Mouse (Mus musculus): Measurements from ENCODE around the gene Etv5. TPM values are rescaled to one million over a fixed set of nuclear protein-coding genes. Genes with fewer than 3 reads are reported as not detected.

Etv5 gene
- polyA plus RNA-seq, 1 experiment: 20.6 TPM

GRCm38 (mm10) chr16:22444786-22445185, 5.3 kb upstream of the Etv5 start:
- TF ChIP-seq CTCF (IDR thresholded peaks at IDR 0.05; ENCODE audit: borderline replicate concordance, extremely low read depth, insufficient read depth, insufficient read length) (no peak), POLR2A (IDR thresholded peaks at IDR 0.05; ENCODE audit: borderline replicate concordance, extremely low read depth, insufficient read depth, insufficient read length, poor library complexity, severe bottlenecking) (no peak)
- DNase-seq (ENCODE audit: low read depth): no peak

DNA sequence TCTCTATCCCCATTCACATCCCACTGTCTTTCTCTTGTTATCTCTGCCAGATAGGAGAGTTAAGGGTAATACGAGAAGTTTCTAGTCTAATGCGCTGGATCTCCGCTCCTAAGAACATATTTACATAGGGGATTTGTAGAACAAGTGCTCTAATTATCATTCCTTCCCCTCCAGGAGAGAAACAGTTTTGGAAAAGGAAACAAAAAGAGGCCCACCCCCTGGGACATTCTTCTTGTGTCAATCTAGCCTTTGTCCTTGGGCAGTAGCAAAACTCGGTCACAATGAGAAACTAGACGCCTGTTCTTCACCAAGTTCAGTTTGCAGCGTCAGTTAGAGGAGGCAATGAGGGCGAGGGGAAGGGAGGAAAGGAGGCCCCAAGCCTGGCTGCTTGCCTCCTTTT, 2.7 kb upstream of the Etv5 start:
- TF ChIP-seq POLR2A (IDR thresholded peaks at IDR 0.05; ENCODE audit: borderline replicate concordance, extremely low read depth, insufficient read depth, insufficient read length, poor library complexity, severe bottlenecking) (no peak), CTCF (IDR thresholded peaks at IDR 0.05; ENCODE audit: borderline replicate concordance, extremely low read depth, insufficient read depth, insufficient read length) (no peak)
- DNase-seq (ENCODE audit: low read depth): peak; percentile 42

- no peak for TF ChIP-seq CTCF (IDR thresholded peaks at IDR 0.05; ENCODE audit: borderline replicate concordance, extremely low read depth, insufficient read depth, insufficient read length)
- TF ChIP-seq POLR2A (IDR thresholded peaks at IDR 0.05; ENCODE audit: borderline replicate concordance, extremely low read depth, insufficient read depth, insufficient read length, poor library complexity, severe bottlenecking): no peak
Observed at GRCm38 (mm10) chr16:22441317-22441716, 1.8 kb upstream of the Etv5 start.

GRCm38 (mm10) chr16:22440269-22440668, 750 bp upstream of the Etv5 start:
- peak; percentile 87 for DNase-seq (ENCODE audit: low read depth)
- TF ChIP-seq POLR2A (IDR thresholded peaks at IDR 0.05; ENCODE audit: borderline replicate concordance, extremely low read depth, insufficient read depth, insufficient read length, poor library complexity, severe bottlenecking): no peak
- peak; percentile 22; the same call in 1 of the 2 replicates for TF ChIP-seq CTCF (IDR thresholded peaks at IDR 0.05; ENCODE audit: borderline replicate concordance, extremely low read depth, insufficient read depth, insufficient read length)

More at GRCm38 (mm10) chr16:22441317-22441716, 1.8 kb upstream of the Etv5 start:
- DNase-seq (ENCODE audit: low read depth): no peak

GRCm38 (mm10) chr16:22438441-22439373, 812 bp downstream of the Etv5 start:
- no peak for TF ChIP-seq POLR2A (IDR thresholded peaks at IDR 0.05; ENCODE audit: borderline replicate concordance, extremely low read depth, insufficient read depth, insufficient read length, poor library complexity, severe bottlenecking)
- TF ChIP-seq CTCF (IDR thresholded peaks at IDR 0.05; ENCODE audit: borderline replicate concordance, extremely low read depth, insufficient read depth, insufficient read length): no peak
- peak; percentile 98 for DNase-seq (ENCODE audit: low read depth)

- TF ChIP-seq POLR2A (IDR thresholded peaks at IDR 0.05; ENCODE audit: borderline replicate concordance, extremely low read depth, insufficient read depth, insufficient read length, poor library complexity, severe bottlenecking): no peak
- no peak for TF ChIP-seq CTCF (IDR thresholded peaks at IDR 0.05; ENCODE audit: borderline replicate concordance, extremely low read depth, insufficient read depth, insufficient read length)
- DNase-seq (ENCODE audit: low read depth): no peak
Observed at GRCm38 (mm10) chr16:22436106-22436505, 3.4 kb downstream of the Etv5 start.

GRCm38 (mm10) chr16:22434530-22434929, 5.0 kb downstream of the Etv5 start:
- DNase-seq (ENCODE audit: low read depth): no peak
- TF ChIP-seq POLR2A (IDR thresholded peaks at IDR 0.05; ENCODE audit: borderline replicate concordance, extremely low read depth, insufficient read depth, insufficient read length, poor library complexity, severe bottlenecking) (no peak), CTCF (IDR thresholded peaks at IDR 0.05; ENCODE audit: borderline replicate concordance, extremely low read depth, insufficient read depth, insufficient read length) (no peak)

GRCm38 (mm10) chr16:22433944-22434343, 5.6 kb downstream of the Etv5 start:
- TF ChIP-seq POLR2A (IDR thresholded peaks at IDR 0.05; ENCODE audit: borderline replicate concordance, extremely low read depth, insufficient read depth, insufficient read length, poor library complexity, severe bottlenecking) (no peak), CTCF (IDR thresholded peaks at IDR 0.05; ENCODE audit: borderline replicate concordance, extremely low read depth, insufficient read depth, insufficient read length) (no peak)
- DNase-seq (ENCODE audit: low read depth): peak; percentile 50

DNA sequence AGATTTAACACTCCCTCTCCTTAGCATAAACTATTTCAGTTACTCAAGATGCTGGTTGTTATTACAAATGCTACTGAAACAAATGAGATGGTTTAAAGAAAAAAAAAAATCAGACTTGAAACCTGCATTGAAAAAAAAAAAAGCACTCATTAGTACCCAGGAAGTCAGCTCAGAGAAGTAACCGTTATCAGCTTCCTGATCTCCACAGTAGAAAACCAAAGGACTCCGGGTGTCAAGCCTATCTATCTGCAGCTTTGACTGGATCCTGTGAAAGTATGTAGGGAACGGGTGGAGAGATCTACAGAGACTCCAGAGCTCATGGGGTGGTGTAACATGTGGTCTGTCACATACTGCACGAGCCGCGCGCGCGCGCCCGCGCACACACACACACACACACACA, 7.7 kb downstream of the Etv5 start:
- TF ChIP-seq POLR2A (IDR thresholded peaks at IDR 0.05; ENCODE audit: borderline replicate concordance, extremely low read depth, insufficient read depth, insufficient read length, poor library complexity, severe bottlenecking): no peak
- TF ChIP-seq CTCF (IDR thresholded peaks at IDR 0.05; ENCODE audit: borderline replicate concordance, extremely low read depth, insufficient read depth, insufficient read length): no peak
- DNase-seq (ENCODE audit: low read depth): no peak

- TF ChIP-seq POLR2A (IDR thresholded peaks at IDR 0.05; ENCODE audit: borderline replicate concordance, extremely low read depth, insufficient read depth, insufficient read length, poor library complexity, severe bottlenecking) (no peak), CTCF (IDR thresholded peaks at IDR 0.05; ENCODE audit: borderline replicate concordance, extremely low read depth, insufficient read depth, insufficient read length) (no peak)
- no peak for DNase-seq (ENCODE audit: low read depth)
Observed at GRCm38 (mm10) chr16:22431335-22431734, 8.2 kb downstream of the Etv5 start.

GRCm38 (mm10) chr16:22430211-22430951, 9.1 kb downstream of the Etv5 start:
- no peak for TF ChIP-seq CTCF (IDR thresholded peaks at IDR 0.05; ENCODE audit: borderline replicate concordance, extremely low read depth, insufficient read depth, insufficient read length)
- DNase-seq (ENCODE audit: low read depth): peak; percentile 94
